Mouse (Mus musculus): ENCODE measurements at regions not wholly inside any gene's neighbourhood (a gene's known extent, or its start where the extent isn't known, plus 50 kb on each side); places are given as distances from the start of the nearest gene placed in this dataset.

- no peak for DNase-seq (ENCODE audit: low read depth, low spot score)
Observed at GRCm38 (mm10) chr12:45745697-45746096, 671.2 kb upstream of the Stxbp6 start.

GRCm38 (mm10) chr12:45744619-45745018 is 670.1 kb upstream of the Stxbp6 start:
- no peak for DNase-seq (ENCODE audit: low read depth, low spot score)

GRCm38 (mm10) chr12:45733661-45734060 is 659.2 kb upstream of the Stxbp6 start:
- no peak for DNase-seq (ENCODE audit: low read depth, low spot score)

- no peak for DNase-seq (ENCODE audit: low read depth, low spot score)
Observed at GRCm38 (mm10) chr12:45724565-45725370, 650.3 kb upstream of the Stxbp6 start.

GRCm38 (mm10) chr12:45711351-45711750 is 636.8 kb upstream of the Stxbp6 start:
- DNase-seq (ENCODE audit: low read depth, low spot score) = no peak

GRCm38 (mm10) chr12:45710766-45711165 is 636.3 kb upstream of the Stxbp6 start:
- no peak for DNase-seq (ENCODE audit: low read depth, low spot score)

GRCm38 (mm10) chr12:45689291-45689690 is 614.8 kb upstream of the Stxbp6 start:
- no peak for DNase-seq (ENCODE audit: low read depth, low spot score)

GRCm38 (mm10) chr12:45686765-45687164 is 612.3 kb upstream of the Stxbp6 start:
- no peak for DNase-seq (ENCODE audit: low read depth, low spot score)

GRCm38 (mm10) chr12:45672361-45672760 is 597.9 kb upstream of the Stxbp6 start:
- no peak for DNase-seq (ENCODE audit: low read depth, low spot score)

- no peak for DNase-seq (ENCODE audit: low read depth, low spot score)
Observed at GRCm38 (mm10) chr12:45671554-45671948, 597.0 kb upstream of the Stxbp6 start.

GRCm38 (mm10) chr12:45670874-45671553 is 596.5 kb upstream of the Stxbp6 start:
- no peak for DNase-seq (ENCODE audit: low read depth, low spot score)

- DNase-seq (ENCODE audit: low read depth, low spot score) = no peak
Observed at GRCm38 (mm10) chr12:45670246-45670873, 595.9 kb upstream of the Stxbp6 start.

- no peak for DNase-seq (ENCODE audit: low read depth, low spot score)
Observed at GRCm38 (mm10) chr12:45659612-45660011, 585.1 kb upstream of the Stxbp6 start.

GRCm38 (mm10) chr12:45656574-45656973 is 582.1 kb upstream of the Stxbp6 start:
- DNase-seq (ENCODE audit: low read depth, low spot score) = no peak

GRCm38 (mm10) chr12:45648654-45649053 is 574.1 kb upstream of the Stxbp6 start:
- no peak for DNase-seq (ENCODE audit: low read depth, low spot score)

- DNase-seq (ENCODE audit: low read depth, low spot score) = no peak
Observed at GRCm38 (mm10) chr12:45644180-45644579, 569.7 kb upstream of the Stxbp6 start.

GRCm38 (mm10) chr12:45622830-45623229 is 548.3 kb upstream of the Stxbp6 start:
- no peak for DNase-seq (ENCODE audit: low read depth, low spot score)

GRCm38 (mm10) chr12:45620056-45620455 is 545.5 kb upstream of the Stxbp6 start:
- no peak for DNase-seq (ENCODE audit: low read depth, low spot score)

- no peak for DNase-seq (ENCODE audit: low read depth, low spot score)
Observed at GRCm38 (mm10) chr12:45614509-45615150, 540.1 kb upstream of the Stxbp6 start.

GRCm38 (mm10) chr12:45614074-45614473 is 539.6 kb upstream of the Stxbp6 start:
- no peak for DNase-seq (ENCODE audit: low read depth, low spot score)

- no peak for DNase-seq (ENCODE audit: low read depth, low spot score)
Observed at GRCm38 (mm10) chr12:45599443-45599842, 524.9 kb upstream of the Stxbp6 start.

Measured in A20 (cell line).